Mouse (Mus musculus): ENCODE results near the gene Snx5. TPM values are rescaled to one million over a fixed set of nuclear protein-coding genes. Genes with fewer than 3 reads are reported as not detected.

Gene Snx5
- polyA plus RNA-seq, 1 experiment from 2014 or later = 128 TPM

- no peak overlapping the region for H3K4me3 ChIP-seq
- H3K36me3 ChIP-seq (replicated peaks) = peaks cover 88% of the 10 kb centered on the region
- H3K27ac ChIP-seq (replicated peaks) = no peak overlapping the region
- no peak for DNase-seq (ENCODE audit: low spot score)
- no peaks in the 10 kb centered on the region for H3K9me3 ChIP-seq
- H3K27me3 ChIP-seq (replicated peaks; ENCODE audit: low read depth, poor library complexity, severe bottlenecking) = no peaks in the 10 kb centered on the region
- WGBS = 84% methylated on average over 5 of the region's 5 CpGs
- peaks cover 37% of the 10 kb centered on the region for H3K4me1 ChIP-seq
Observed at GRCm38 (mm10) chr2:144264398-144265119, 6.1 kb downstream of the Snx5 start.

GRCm38 (mm10) chr2:144262837-144263236 lies 7.9 kb downstream of the Snx5 start:
- H3K27ac ChIP-seq (replicated peaks) = no peak overlapping the region
- WGBS = 84% methylated on average over 2 of the region's 2 CpGs
- peaks cover 24% of the 10 kb centered on the region for H3K4me1 ChIP-seq
- H3K27me3 ChIP-seq (replicated peaks; ENCODE audit: low read depth, poor library complexity, severe bottlenecking) = no peaks in the 10 kb centered on the region
- H3K36me3 ChIP-seq (replicated peaks) = peaks cover 98% of the 10 kb centered on the region
- no peak for DNase-seq (ENCODE audit: low spot score)
- no peak overlapping the region for H3K4me3 ChIP-seq
- no peaks in the 10 kb centered on the region for H3K9me3 ChIP-seq

DNA sequence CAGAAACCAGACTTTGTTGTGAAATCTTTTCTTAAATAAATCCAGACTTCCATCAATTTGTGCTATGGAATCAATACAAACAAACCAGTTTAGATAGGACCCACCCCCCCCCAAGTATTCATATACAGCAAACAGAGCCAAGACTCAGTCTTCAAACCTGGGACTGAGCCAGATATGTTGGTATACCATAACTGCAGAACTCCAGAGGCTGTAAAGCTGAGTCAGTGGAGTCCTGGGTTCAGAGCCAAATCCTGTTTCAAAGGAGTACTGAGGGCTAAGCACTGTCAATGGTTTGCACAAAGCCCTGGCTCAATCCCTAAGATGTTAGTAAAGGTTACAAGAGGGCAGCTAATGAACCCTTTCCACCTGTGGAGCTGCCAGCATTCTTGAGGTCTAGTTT lies 20.6 kb downstream of the Snx5 start:
- Histone ChIP-seq H3K4me1 (peaks cover 33% of the 10 kb centered on the region), H3K9me3 (no peaks in the 10 kb centered on the region), H3K27me3 (replicated peaks; ENCODE audit: low read depth, poor library complexity, severe bottlenecking) (no peaks in the 10 kb centered on the region), H3K36me3 (replicated peaks) (peaks cover 64% of the 10 kb centered on the region), H3K4me3 (no peak overlapping the region), H3K27ac (replicated peaks) (no peak overlapping the region)
- DNase-seq (ENCODE audit: low spot score) = no peak

GRCm38 (mm10) chr2:144248613-144249376 lies 21.9 kb downstream of the Snx5 start:
- peaks cover 51% of the 10 kb centered on the region for H3K36me3 ChIP-seq (replicated peaks)
- no peak overlapping the region for H3K27ac ChIP-seq (replicated peaks)
- no peaks in the 10 kb centered on the region for H3K9me3 ChIP-seq
- H3K27me3 ChIP-seq (replicated peaks; ENCODE audit: low read depth, poor library complexity, severe bottlenecking) = no peaks in the 10 kb centered on the region
- H3K4me3 ChIP-seq = no peak overlapping the region
- 37% methylated on average over 4 of the region's 4 CpGs for WGBS
- no peak for DNase-seq (ENCODE audit: low spot score)
- H3K4me1 ChIP-seq = peaks cover 33% of the 10 kb centered on the region

- no peaks in the 10 kb centered on the region for H3K27me3 ChIP-seq (replicated peaks; ENCODE audit: low read depth, poor library complexity, severe bottlenecking)
Observed at GRCm38 (mm10) chr2:144247337-144247978, 23.2 kb downstream of the Snx5 start.

DNA sequence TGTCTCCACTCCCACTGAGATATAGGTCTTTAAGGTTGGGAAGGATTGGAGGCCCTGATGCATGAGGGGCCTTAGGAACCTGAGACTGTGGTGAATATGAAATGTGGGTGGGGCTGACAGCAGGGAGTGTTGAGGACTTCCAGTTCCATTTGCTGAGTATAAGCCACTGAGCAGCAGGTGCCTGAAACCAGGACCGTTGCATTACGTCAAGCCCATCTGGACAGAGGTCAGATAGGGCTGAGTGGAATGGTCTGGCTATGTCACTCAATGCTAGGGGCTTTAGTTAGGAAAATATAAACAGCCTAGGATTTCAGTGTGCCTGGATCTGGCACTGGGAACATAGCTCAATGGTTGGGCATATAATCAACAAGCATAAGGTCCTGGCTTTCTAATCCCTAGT lies 24.4 kb downstream of the Snx5 start:
- H3K27ac ChIP-seq (replicated peaks) = no peak overlapping the region
- no peak for DNase-seq (ENCODE audit: low spot score)
- H3K27me3 ChIP-seq (replicated peaks; ENCODE audit: low read depth, poor library complexity, severe bottlenecking) = no peaks in the 10 kb centered on the region
- peaks cover 33% of the 10 kb centered on the region for H3K4me1 ChIP-seq
- no peaks in the 10 kb centered on the region for H3K9me3 ChIP-seq
- no peak overlapping the region for H3K4me3 ChIP-seq
- peaks cover 27% of the 10 kb centered on the region for H3K36me3 ChIP-seq (replicated peaks)
- 74% methylated on average over 2 of the region's 2 CpGs for WGBS

More at GRCm38 (mm10) chr2:144247337-144247978, 23.2 kb downstream of the Snx5 start:
- Histone ChIP-seq H3K4me1 (peaks cover 33% of the 10 kb centered on the region), H3K27ac (replicated peaks) (no peak overlapping the region), H3K9me3 (no peaks in the 10 kb centered on the region), H3K4me3 (no peak overlapping the region), H3K36me3 (replicated peaks) (peaks cover 37% of the 10 kb centered on the region)
- WGBS = 45% methylated on average over 5 of the region's 5 CpGs
- no peak for DNase-seq (ENCODE audit: low spot score)

- no peaks in the 10 kb centered on the region for H3K9me3 ChIP-seq
- H3K36me3 ChIP-seq (replicated peaks) = peaks cover 19% of the 10 kb centered on the region
- H3K4me3 ChIP-seq = no peak overlapping the region
- no peaks in the 10 kb centered on the region for H3K27me3 ChIP-seq (replicated peaks; ENCODE audit: low read depth, poor library complexity, severe bottlenecking)
- DNase-seq (ENCODE audit: low spot score) = no peak
- WGBS = 69% methylated on average over 7 of the region's 7 CpGs
- H3K4me1 ChIP-seq = peaks cover 36% of the 10 kb centered on the region
- 0 out of 2 replicates have a peak overlapping the region, but pooled peaks have one; percentile 21 for H3K27ac ChIP-seq (replicated peaks)
Observed at GRCm38 (mm10) chr2:144245464-144245863, 25.2 kb downstream of the Snx5 start.

- Histone ChIP-seq H3K27ac (replicated peaks) (no peak overlapping the region; the same call in 1 of the 2 replicates), H3K4me3 (no peak overlapping the region), H3K27me3 (replicated peaks; ENCODE audit: low read depth, poor library complexity, severe bottlenecking) (no peaks in the 10 kb centered on the region), H3K9me3 (no peaks in the 10 kb centered on the region), H3K36me3 (replicated peaks) (no peaks in the 10 kb centered on the region), H3K4me1 (peaks cover 28% of the 10 kb centered on the region)
- no peak for DNase-seq (ENCODE audit: low spot score)
- 94% methylated on average over 3 of the region's 3 CpGs for WGBS
Observed at GRCm38 (mm10) chr2:144240095-144240899, 30.4 kb downstream of the Snx5 start.

DNA sequence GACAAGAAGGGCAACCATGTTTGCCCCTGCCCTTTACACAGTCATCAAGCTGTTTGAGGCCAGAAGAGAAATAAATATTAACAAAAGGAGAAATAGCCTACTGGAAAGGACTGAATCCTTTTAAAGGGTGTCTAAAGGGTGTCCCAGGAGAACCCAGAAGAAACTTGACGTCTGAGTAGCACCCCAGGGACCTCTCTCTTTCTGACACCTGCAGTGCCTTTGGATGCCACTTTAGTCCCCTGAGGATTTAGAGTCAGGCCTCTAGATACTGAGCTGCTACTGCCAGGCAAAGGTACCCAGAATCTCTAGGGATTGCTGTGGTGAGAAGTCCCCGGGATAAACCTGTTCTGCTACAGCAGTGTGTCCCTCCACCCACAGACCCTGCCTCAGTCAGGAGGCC lies 31.4 kb downstream of the Snx5 start:
- WGBS = 65% methylated on average over 2 of the region's 2 CpGs
- DNase-seq (ENCODE audit: low spot score) = no peak
- Histone ChIP-seq H3K27ac (replicated peaks) (no peak overlapping the region), H3K9me3 (no peaks in the 10 kb centered on the region), H3K4me3 (no peak overlapping the region), H3K36me3 (replicated peaks) (no peaks in the 10 kb centered on the region), H3K27me3 (replicated peaks; ENCODE audit: low read depth, poor library complexity, severe bottlenecking) (no peaks in the 10 kb centered on the region), H3K4me1 (peaks cover 28% of the 10 kb centered on the region)

DNA sequence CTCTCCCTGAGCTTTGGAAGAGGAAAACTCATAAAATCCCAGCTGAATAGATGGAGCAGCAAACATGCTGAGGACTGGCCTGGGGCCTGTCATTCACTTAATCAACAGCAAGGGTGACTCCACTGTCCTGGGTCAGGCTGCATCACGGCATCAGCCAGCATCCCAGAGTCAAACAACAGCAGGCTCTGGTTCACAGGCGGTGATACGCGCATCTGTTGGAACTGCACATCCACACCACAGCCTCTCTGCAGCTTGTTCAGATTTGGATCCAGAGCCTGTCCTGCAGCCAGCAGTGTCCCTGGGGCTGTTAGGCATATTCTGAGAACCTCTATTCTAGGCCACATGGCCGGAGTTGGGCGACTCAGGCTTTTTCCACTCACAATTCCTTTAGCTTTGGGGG lies 32.4 kb downstream of the Snx5 start:
- Histone ChIP-seq H3K36me3 (replicated peaks) (no peaks in the 10 kb centered on the region), H3K9me3 (no peaks in the 10 kb centered on the region), H3K4me1 (peaks cover 28% of the 10 kb centered on the region), H3K4me3 (no peak overlapping the region), H3K27me3 (replicated peaks; ENCODE audit: low read depth, poor library complexity, severe bottlenecking) (no peaks in the 10 kb centered on the region), H3K27ac (replicated peaks) (no peak overlapping the region)
- DNase-seq (ENCODE audit: low spot score) = no peak
- WGBS = 74% methylated on average over 6 of the region's 6 CpGs

DNA sequence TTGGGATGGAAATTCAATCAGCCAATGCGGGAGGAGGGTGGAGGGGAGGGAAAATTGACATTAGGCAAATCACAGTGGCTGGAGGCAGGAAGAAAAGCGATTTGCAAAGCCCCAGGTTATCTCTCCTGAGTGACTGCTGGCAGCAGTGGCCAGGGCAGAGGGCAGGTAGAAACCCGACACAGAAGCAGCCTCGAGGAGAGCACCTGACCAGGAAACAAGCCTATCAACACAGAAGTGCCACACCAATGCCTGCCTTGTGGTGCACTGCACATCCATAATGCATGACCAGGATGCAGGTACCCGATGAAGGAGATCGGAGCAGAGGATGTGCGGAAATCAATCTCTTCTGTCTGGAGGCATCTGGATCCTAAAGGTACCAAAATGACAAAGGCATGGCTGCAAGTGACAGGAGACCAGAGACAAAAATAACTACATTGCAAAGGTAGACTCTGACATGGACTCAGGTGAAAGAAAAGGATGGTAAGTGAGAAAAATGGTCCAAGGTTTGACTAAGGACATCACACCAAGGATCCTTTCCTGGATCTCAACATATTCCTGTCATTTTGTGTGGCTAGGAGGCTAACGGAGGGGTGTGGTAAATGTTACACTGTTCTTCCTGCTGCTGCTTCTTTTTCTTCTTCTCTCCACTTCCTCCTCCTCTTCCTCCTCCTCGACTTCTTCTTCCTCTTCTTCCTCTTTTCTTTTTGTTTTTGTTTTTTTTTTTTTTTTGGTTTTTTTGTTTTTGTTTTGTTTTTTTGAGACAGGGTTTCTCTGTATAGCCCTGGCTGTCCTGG lies 33.7 kb downstream of the Snx5 start:
- Histone ChIP-seq H3K4me3 (no peak overlapping the region), H3K27me3 (replicated peaks; ENCODE audit: low read depth, poor library complexity, severe bottlenecking) (no peaks in the 10 kb centered on the region), H3K27ac (replicated peaks) (no peak overlapping the region), H3K36me3 (replicated peaks) (no peaks in the 10 kb centered on the region), H3K9me3 (no peaks in the 10 kb centered on the region), H3K4me1 (peaks cover 28% of the 10 kb centered on the region)
- no peak for DNase-seq (ENCODE audit: low spot score)
- WGBS = 66% methylated on average over 9 of the region's 9 CpGs

All from embryonic facial prominence, embryonic 10.5 days (tissue).